Mouse (Mus musculus): ENCODE measurements around the gene Myo1a. TPM values are rescaled to one million over a fixed set of nuclear protein-coding genes. Genes with fewer than 3 reads are reported as not detected.
A peak's percentile ranks its signal among the peaks of the same experiment; 100 is the strongest.

The Myo1a gene
- polyA plus RNA-seq, 1 experiment from 2014 or later: 0.07 TPM

DNA sequence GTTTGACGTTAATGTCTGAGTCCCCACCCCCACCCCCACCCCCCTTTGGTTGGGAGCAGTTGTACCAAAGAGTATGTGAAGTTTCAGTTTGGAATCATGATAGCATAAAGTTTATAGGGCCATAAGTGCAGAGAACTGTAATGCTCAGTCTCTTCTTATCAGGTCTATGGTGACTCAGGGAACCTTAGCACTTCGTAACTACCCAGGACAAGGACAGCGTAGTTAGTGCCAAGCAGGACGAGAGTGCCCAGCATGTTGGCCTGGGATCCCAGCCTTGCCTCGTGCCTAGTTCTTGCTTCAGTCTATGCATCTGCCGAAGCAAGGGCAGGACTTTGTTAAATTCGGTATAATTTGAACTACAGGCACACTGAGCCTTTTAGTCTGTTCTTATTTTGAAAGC lies 9.2 kb upstream of the Myo1a start:
- Histone ChIP-seq H3K9ac (replicated peaks) (no peak overlapping the region), H3K4me3 (ENCODE audit: low read depth, low read length) (no peak overlapping the region), H3K4me1 (ENCODE audit: insufficient read depth) (no peaks in the 10 kb centered on the region), H3K36me3 (replicated peaks; ENCODE audit: insufficient read depth, low read length) (peaks cover 35% of the 10 kb centered on the region), H3K27me3 (ENCODE audit: insufficient read depth, low read length) (no peaks in the 10 kb centered on the region), H3K4me2 (ENCODE audit: low read depth, low read length) (no peak overlapping the region), H3K27ac (ENCODE audit: low read depth) (no peak overlapping the region), H3K9me3 (ENCODE audit: low read length) (no peaks in the 10 kb centered on the region)
- no peak for TF ChIP-seq EP300 (IDR thresholded peaks at IDR 0.05; ENCODE audit: low read depth)
- TF ChIP-seq CTCF (IDR thresholded peaks at IDR 0.05; ENCODE audit: low read depth): no peak
- no peak for DNase-seq
- ATAC-seq: no peak
- WGBS (ENCODE audit: insufficient replicate concordance): 84% methylated on average over 7 of the region's 7 CpGs

DNA sequence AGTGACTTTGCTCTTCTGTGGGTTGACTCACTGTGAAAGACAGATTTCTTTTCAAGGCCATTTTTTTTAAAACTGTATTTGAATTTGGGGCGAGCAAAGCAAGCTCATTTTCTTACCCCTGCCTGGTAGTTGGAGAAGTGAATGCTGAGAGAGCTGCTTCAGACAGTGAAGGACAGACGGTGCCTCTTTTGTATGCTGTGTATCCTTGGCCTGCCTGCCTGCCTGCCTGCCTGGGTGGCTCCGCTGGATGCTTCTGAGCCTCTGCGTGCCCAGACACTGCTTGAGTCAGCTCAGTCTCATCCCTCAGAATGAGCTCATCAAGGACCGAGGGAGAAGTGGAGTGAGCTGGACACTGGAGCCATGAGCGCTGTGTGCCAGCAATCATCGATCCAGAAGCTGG lies 6.0 kb upstream of the Myo1a start:
- ATAC-seq (no peak), DNase-seq (no peak)
- Histone ChIP-seq H3K27ac (ENCODE audit: low read depth) (no peak overlapping the region), H3K9ac (replicated peaks) (no peak overlapping the region), H3K27me3 (ENCODE audit: insufficient read depth, low read length) (no peaks in the 10 kb centered on the region), H3K9me3 (ENCODE audit: low read length) (no peaks in the 10 kb centered on the region), H3K4me3 (ENCODE audit: low read depth, low read length) (no peak overlapping the region), H3K36me3 (replicated peaks; ENCODE audit: insufficient read depth, low read length) (peaks cover 25% of the 10 kb centered on the region), H3K4me2 (ENCODE audit: low read depth, low read length) (no peak overlapping the region), H3K4me1 (ENCODE audit: insufficient read depth) (no peaks in the 10 kb centered on the region)
- TF ChIP-seq CTCF (IDR thresholded peaks at IDR 0.05; ENCODE audit: low read depth) (no peak), EP300 (IDR thresholded peaks at IDR 0.05; ENCODE audit: low read depth) (no peak)
- WGBS (ENCODE audit: insufficient replicate concordance): 96% methylated on average over 7 of the region's 7 CpGs

DNA sequence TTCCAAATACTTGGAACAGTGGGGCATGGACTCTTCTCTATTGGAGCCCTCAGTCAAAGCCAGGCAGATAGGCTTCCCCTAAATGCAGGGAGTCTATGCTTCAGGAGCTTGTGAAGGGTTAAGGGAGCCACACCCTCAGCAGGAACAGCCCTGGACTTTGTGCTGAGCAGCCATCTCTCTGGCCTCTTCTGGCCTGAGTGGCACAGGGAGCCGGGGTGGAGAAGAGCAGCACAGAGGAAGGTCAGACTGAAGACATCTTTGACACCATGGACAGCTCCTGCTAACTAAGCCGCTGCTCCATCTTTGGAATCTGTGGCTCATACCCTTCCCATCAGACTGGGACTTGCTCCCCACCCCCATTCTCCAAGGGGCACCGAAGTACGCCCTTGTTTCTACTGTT lies 1.7 kb upstream of the Myo1a start:
- Histone ChIP-seq H3K4me2 (ENCODE audit: low read depth, low read length) (no peak overlapping the region), H3K4me3 (ENCODE audit: low read depth, low read length) (no peak overlapping the region), H3K9me3 (ENCODE audit: low read length) (no peaks in the 10 kb centered on the region), H3K27me3 (ENCODE audit: insufficient read depth, low read length) (no peaks in the 10 kb centered on the region), H3K4me1 (ENCODE audit: insufficient read depth) (no peaks in the 10 kb centered on the region), H3K9ac (replicated peaks) (no peak overlapping the region), H3K36me3 (replicated peaks; ENCODE audit: insufficient read depth, low read length) (peaks cover 3% of the 10 kb centered on the region; the same call in 1 of the 2 replicates), H3K27ac (ENCODE audit: low read depth) (no peak overlapping the region)
- TF ChIP-seq EP300 (IDR thresholded peaks at IDR 0.05; ENCODE audit: low read depth) (no peak), CTCF (IDR thresholded peaks at IDR 0.05; ENCODE audit: low read depth) (no peak)
- DNase-seq (no peak), ATAC-seq (no peak)
- 37% methylated on average over 4 of the region's 4 CpGs for WGBS (ENCODE audit: insufficient replicate concordance)

DNA sequence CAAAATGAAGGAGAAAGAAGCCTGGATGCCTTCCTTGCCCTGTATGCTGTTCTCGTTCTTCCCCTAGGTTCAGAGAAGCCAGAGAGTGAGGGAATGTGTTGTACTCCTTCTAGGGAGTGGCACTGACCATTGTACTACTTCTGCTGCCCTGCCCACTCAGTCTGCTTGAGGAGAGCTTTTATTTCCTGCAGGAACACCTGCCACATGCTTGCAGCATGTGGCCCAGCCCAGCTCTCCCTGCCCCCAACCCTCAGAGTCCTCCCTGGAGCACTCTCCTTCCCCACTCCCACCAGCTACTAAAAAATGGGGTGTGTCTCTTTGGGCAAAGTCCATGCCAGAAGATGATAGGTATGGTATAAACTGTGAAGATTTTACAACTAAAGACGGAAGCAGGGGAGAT lies 677 bp upstream of the Myo1a start:
- Histone ChIP-seq H3K9me3 (ENCODE audit: low read length) (no peaks in the 10 kb centered on the region), H3K4me3 (ENCODE audit: low read depth, low read length) (no peak overlapping the region), H3K36me3 (replicated peaks; ENCODE audit: insufficient read depth, low read length) (no peaks in the 10 kb centered on the region; the same call in 1 of the 2 replicates), H3K4me1 (ENCODE audit: insufficient read depth) (no peaks in the 10 kb centered on the region), H3K27ac (ENCODE audit: low read depth) (no peak overlapping the region), H3K9ac (replicated peaks) (no peak overlapping the region), H3K27me3 (ENCODE audit: insufficient read depth, low read length) (no peaks in the 10 kb centered on the region), H3K4me2 (ENCODE audit: low read depth, low read length) (no peak overlapping the region)
- ATAC-seq (no peak), DNase-seq (no peak)
- no peak for TF ChIP-seq CTCF (IDR thresholded peaks at IDR 0.05; ENCODE audit: low read depth)
- no peak for TF ChIP-seq EP300 (IDR thresholded peaks at IDR 0.05; ENCODE audit: low read depth)
- WGBS (ENCODE audit: insufficient replicate concordance): 54% methylated on average over 2 of the region's 2 CpGs

DNA sequence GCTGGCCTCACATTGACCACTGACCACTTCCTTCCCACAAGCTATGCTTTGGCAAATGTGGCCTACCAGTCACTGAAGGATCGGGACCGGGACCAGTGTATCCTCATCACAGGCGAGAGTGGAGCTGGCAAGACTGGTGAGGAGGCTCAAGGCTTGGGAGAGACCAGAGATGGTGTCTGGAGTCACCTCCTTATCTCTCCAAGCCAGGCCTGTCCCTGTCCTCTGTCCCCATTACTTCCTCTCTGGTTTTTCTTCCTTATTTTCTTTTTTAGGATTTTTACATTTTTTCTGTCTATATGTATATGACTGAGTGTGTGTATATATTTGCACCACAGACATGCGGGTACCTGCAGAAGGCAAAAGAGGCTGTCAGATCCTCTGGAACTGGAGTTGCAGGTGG lies 813 bp downstream of the Myo1a start:
- no peaks in the 10 kb centered on the region for H3K36me3 ChIP-seq (replicated peaks; ENCODE audit: insufficient read depth, low read length)
- H3K9ac ChIP-seq (replicated peaks): no peak overlapping the region
- H3K27ac ChIP-seq (ENCODE audit: low read depth): no peak overlapping the region
- TF ChIP-seq CTCF (IDR thresholded peaks at IDR 0.05; ENCODE audit: low read depth) (no peak), EP300 (IDR thresholded peaks at IDR 0.05; ENCODE audit: low read depth) (no peak)
- H3K4me3 ChIP-seq (ENCODE audit: low read depth, low read length): no peak overlapping the region
- ATAC-seq (no peak), DNase-seq (no peak)
- no peaks in the 10 kb centered on the region for H3K4me1 ChIP-seq (ENCODE audit: insufficient read depth)
- no peaks in the 10 kb centered on the region for H3K27me3 ChIP-seq (ENCODE audit: insufficient read depth, low read length)
- H3K9me3 ChIP-seq (ENCODE audit: low read length): no peaks in the 10 kb centered on the region
- WGBS (ENCODE audit: insufficient replicate concordance): 58% methylated on average over 4 of the region's 4 CpGs
- H3K4me2 ChIP-seq (ENCODE audit: low read depth, low read length): no peak overlapping the region

DNA sequence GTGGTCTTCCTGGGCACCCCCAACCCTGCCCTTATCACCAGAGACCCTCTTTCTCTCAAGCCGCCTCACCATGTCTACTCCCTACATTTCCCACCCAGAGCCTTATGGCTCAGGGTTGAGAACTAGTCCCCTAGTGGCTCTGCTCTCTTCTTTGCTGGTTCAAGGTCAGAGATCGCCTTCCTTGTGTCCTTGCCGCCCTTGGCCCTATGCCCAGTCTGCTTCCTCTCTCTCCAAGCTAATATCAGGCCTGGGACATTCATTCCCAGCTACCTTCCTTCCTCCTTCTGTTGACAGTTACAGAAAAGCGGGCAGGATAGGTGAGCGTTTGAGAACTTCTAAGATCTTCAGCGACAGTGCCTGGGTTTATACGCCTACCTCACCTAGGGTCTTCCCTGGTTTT lies 2.8 kb downstream of the Myo1a start:
- no peaks in the 10 kb centered on the region for H3K4me1 ChIP-seq (ENCODE audit: insufficient read depth)
- WGBS (ENCODE audit: insufficient replicate concordance): 61% methylated on average over 7 of the region's 7 CpGs
- no peaks in the 10 kb centered on the region for H3K9me3 ChIP-seq (ENCODE audit: low read length)
- H3K27me3 ChIP-seq (ENCODE audit: insufficient read depth, low read length): no peaks in the 10 kb centered on the region
- H3K36me3 ChIP-seq (replicated peaks; ENCODE audit: insufficient read depth, low read length): no peaks in the 10 kb centered on the region
- 0 out of 2 replicates have a peak, but pooled peaks have one; percentile 2 for TF ChIP-seq CTCF (IDR thresholded peaks at IDR 0.05; ENCODE audit: low read depth)
- no peak for TF ChIP-seq EP300 (IDR thresholded peaks at IDR 0.05; ENCODE audit: low read depth)
- ATAC-seq (no peak), DNase-seq (no peak)
- H3K4me3 ChIP-seq (ENCODE audit: low read depth, low read length): no peak overlapping the region
- H3K27ac ChIP-seq (ENCODE audit: low read depth): no peak overlapping the region
- no peak overlapping the region for H3K4me2 ChIP-seq (ENCODE audit: low read depth, low read length)
- H3K9ac ChIP-seq (replicated peaks): no peak overlapping the region

DNA sequence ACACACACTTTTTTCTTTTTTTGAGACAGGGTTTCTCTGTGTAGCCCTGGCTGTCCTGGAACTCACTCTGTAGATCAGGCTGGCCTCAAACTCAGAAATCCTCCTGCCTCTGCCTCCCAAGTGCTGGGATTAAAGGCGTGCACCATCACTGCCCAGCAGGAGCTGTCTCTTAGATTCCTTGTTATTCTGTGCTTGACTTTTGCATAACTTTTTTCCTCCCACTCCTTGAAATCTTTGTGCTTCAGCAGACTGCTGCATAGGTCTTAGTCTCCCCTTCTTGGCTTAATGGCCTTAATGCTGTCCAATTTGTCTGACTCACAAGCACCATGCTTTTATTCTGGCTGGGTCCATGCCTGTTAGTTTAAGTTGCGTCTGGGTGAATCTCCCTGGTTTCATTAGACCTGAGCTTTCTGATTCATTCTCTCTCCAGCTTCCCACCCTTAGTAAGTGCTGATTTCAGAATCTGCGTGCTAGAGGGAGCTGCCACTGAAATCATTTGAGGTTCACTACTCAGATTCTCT lies 3.9 kb downstream of the Myo1a start:
- Histone ChIP-seq H3K27ac (ENCODE audit: low read depth) (no peak overlapping the region), H3K36me3 (replicated peaks; ENCODE audit: insufficient read depth, low read length) (no peaks in the 10 kb centered on the region), H3K9ac (replicated peaks) (no peak overlapping the region), H3K4me3 (ENCODE audit: low read depth, low read length) (no peak overlapping the region), H3K27me3 (ENCODE audit: insufficient read depth, low read length) (no peaks in the 10 kb centered on the region), H3K4me2 (ENCODE audit: low read depth, low read length) (no peak overlapping the region), H3K9me3 (ENCODE audit: low read length) (no peaks in the 10 kb centered on the region), H3K4me1 (ENCODE audit: insufficient read depth) (no peaks in the 10 kb centered on the region)
- 74% methylated on average over 3 of the region's 3 CpGs for WGBS (ENCODE audit: insufficient replicate concordance)
- no peak for DNase-seq
- TF ChIP-seq EP300 (IDR thresholded peaks at IDR 0.05; ENCODE audit: low read depth) (no peak), CTCF (IDR thresholded peaks at IDR 0.05; ENCODE audit: low read depth) (no peak)
- no peak for ATAC-seq
